Mouse (Mus musculus): ENCODE data around the gene Nfix.

Gene Nfix

DNA sequence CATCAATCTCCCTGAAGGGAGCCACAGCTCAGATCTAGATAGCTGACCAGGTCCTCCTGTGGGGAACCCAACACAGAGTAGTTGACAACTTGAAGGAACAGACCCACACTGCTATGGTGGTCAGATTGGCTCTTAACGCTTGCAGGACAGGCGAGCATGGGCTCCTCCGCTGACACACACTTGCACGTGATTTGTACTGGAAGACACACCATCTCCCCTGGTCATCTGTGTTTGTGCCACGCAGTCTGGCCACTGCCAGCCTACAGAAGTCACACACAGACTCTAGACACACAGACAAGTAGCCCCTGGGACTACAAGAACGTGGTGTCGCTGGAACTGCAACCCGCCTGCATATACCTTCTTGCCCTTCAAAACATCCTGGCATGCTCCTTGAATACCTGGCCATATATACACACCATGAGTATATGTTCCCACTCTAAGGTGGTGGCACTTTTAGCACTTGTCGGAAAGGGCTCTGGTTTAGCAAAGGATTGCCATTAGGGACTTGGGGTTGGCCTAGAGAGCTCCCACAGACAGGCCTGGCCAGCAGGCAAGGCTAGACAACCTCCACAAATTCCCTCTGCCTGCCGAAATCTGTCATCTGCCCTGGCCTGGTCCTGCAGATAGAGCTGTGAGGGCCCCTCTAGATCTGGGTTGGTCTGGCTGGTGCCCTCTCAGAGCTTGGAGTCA is 1.6 kb downstream of the Nfix start:
- in situ Hi-C loops (cut with MboI, MseI) = loop anchor here (5.0 kb wide), 1 partner anchor 66 kb away; no protein-coding TSS in a partner anchor

DNA sequence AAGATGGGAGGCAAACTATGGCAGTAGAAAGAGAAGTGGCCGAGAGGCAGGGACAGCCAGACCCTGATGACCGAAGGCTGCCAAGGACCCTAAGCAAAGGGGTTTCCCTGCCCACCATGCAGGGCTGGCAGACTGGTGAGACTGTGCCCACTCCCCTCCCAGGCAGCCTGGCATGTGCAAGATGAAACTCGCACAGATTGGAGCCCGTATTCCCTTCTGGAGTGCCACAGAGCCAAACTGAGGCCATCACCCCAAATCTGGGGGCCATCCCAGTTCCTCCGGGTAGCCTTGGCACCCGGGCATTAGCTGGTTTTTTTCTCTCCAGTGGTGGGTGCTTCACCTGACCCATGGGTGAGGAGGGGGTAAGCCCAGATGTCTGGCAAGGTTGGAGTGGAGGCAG is 2.2 kb downstream of the Nfix start:
- in situ Hi-C loops (cut with MboI, MseI) = loop anchor here (5.0 kb wide), 1 partner anchor 66 kb away; no protein-coding TSS in a partner anchor

GRCm38 (mm10) chr8:84797256-84797797 is 2.8 kb downstream of the Nfix start:
- in situ Hi-C loops (cut with MboI, MseI) = loop anchor here (5.0 kb wide), 1 partner anchor 65 kb away; no protein-coding TSS in a partner anchor

GRCm38 (mm10) chr8:84794486-84794885 is 5.7 kb downstream of the Nfix start:
- in situ Hi-C loops (cut with MboI, MseI) = no loop called here

DNA sequence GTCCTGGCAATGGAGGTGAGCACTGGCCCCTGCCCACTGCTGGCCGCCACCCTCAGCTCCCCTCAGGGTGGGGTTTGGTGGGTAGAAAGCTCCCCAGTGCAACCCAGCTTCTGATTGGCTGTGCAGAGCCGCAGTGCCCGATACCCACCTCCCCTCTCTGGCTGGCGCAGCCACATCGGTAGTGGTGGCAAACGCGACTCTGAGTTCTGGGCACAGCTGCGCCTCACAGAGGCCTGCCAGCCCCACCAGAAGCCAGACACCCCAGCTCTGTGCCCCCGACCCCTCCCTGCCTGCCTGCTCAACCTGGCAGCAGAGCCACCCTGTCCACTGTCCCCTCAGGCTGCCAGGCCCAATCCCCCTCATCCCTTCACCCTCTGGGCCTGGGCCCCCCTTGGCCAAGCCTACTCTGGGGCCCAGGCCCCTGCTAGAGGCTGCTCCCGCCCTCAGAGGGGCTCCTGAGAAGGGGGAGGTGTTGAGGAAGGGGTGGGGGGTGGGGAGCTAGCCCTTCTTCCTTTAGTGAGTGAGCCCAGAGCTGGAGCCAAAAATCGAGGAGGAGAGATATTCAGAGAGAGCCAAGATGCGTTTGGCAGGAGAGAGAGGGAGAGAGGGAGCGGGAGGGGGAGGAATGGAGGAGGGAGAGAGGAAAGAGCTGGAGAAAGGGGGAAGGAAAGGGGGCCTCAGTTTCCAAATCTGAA is 6.2 kb downstream of the Nfix start:
- in situ Hi-C loops (cut with MboI, MseI) = no loop called here

GRCm38 (mm10) chr8:84793134-84793533 is 7.0 kb downstream of the Nfix start:
- in situ Hi-C loops (cut with MboI, MseI) = no loop called here

- in situ Hi-C loops (cut with MboI, MseI) = no loop called here
Measured at GRCm38 (mm10) chr8:84792429-84792947, 7.7 kb downstream of the Nfix start.

DNA sequence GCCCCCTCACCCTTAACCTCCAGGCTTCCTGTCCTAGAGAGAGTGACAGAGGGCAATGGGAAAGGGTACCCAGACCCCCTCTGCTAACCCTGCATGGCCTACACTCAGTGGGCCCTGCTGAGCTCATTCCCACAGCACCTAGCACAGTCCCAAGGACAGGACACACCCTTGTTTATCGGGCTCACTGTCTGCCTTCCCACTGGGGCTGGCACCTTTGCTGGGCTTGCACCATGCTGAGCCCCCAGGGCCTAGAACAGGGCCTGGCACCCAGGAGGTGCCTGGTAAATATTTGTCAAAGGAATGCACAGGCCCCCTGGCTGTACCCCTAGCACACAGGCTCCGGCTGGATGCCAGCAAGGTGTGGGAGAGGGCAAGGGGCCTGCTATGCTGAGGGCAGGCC is 9.6 kb downstream of the Nfix start:
- in situ Hi-C loops (cut with MboI, MseI) = no loop called here

DNA sequence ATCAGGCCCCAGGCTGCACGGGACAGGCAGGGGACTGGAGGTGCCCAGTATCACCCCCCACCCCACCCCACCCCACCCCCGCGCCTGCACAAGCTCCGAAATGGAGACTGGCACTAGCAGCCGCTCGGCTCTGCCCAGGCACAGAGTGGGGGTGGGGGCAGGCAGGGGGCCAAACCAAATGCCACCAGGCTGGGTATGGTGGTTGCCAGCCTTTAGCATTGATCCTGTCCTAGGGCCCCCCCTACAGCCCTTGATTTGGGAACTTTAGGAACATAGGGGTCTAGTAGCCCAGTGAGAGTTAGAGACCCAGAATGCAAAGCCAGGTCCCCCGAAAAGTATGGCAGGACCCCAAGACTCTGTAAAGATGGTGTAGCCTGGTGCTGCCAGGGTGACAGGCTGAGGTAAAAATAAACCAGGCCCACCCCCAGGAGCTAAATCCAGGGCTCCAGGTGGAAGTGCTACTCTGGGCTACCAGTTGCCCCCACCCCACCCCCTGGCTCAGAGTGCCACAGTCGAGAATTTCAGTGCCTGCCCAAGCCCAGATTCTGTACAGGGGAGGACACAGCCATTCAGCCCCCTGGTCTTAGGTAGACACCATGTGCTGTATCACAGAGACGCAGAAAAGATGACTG is 10.2 kb downstream of the Nfix start:
- in situ Hi-C loops (cut with MboI, MseI) = no loop called here

- in situ Hi-C loops (cut with MboI, MseI) = no loop called here
Measured at GRCm38 (mm10) chr8:84789345-84789744, 10.8 kb downstream of the Nfix start.

DNA sequence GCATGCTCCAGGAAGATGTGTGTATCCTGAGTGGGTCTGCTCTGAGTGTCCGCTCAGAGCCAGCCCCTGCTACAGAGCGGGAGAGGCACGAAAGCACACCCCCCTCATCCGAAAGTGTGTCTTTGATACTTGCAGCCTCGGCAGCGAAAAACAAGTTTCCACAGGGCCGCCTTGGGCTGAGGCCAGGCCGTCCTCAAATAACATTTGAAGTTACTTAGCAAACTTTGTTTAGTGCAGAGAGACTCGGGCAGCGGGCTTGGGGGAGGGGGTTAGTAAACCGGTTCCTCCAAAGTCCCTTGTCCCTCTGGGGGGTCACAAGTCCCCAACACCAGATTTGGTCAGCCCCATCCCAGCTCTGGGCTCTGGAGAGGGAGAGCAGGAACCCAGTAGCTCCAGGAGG is 11.2 kb downstream of the Nfix start:
- in situ Hi-C loops (cut with MboI, MseI) = no loop called here

GRCm38 (mm10) chr8:84787523-84788302 is 12.4 kb downstream of the Nfix start:
- in situ Hi-C loops (cut with MboI, MseI) = no loop called here

- in situ Hi-C loops (cut with MboI, MseI) = no loop called here
Measured at GRCm38 (mm10) chr8:84786801-84787467, 13.2 kb downstream of the Nfix start.

GRCm38 (mm10) chr8:84785756-84786677 is 14.1 kb downstream of the Nfix start:
- in situ Hi-C loops (cut with MboI, MseI) = no loop called here

DNA sequence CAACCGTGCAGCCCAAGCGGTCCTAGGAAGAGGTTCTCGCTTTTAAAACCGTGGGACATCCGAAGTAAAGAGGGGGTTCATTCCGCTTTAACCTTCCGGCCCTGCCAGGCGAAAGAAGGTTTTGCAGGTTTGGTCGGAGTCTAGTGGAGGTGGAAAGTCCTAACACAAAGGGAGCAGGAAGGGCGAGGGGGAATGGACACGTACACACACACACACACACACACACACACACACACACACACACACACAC is 14.7 kb downstream of the Nfix start:
- in situ Hi-C loops (cut with MboI, MseI) = no loop called here

- in situ Hi-C loops (cut with MboI, MseI) = no loop called here
Measured at GRCm38 (mm10) chr8:84784681-84785505, 15.3 kb downstream of the Nfix start.

GRCm38 (mm10) chr8:84783919-84784581 is 16.1 kb downstream of the Nfix start:
- in situ Hi-C loops (cut with MboI, MseI) = no loop called here

GRCm38 (mm10) chr8:84783198-84783918 is 16.8 kb downstream of the Nfix start:
- in situ Hi-C loops (cut with MboI, MseI) = no loop called here

All from T-helper 1 cell (primary cell).